Mouse (Mus musculus) heart, postnatal 4 days (tissue): ENCODE measurements around the gene Tmem37. TPM values are rescaled to one million over a fixed set of nuclear protein-coding genes. Genes with fewer than 3 reads are reported as not detected.
A peak's percentile ranks its signal among the peaks of the same experiment; 100 is the strongest.

Source experiments
- DNase-seq: peaks from one replicate; pipeline ENCODE4 v3.0.0; 2021
- total RNA-seq, 2 experiments: library from RNA; stranded (reverse); gene quantifications; 2 replicates each; pipeline ENCODE4 v1.2.3; 2021

Gene Tmem37
- 1 to 10 TPM; 3.6 to 5.5 TPM for total RNA-seq

DNA sequence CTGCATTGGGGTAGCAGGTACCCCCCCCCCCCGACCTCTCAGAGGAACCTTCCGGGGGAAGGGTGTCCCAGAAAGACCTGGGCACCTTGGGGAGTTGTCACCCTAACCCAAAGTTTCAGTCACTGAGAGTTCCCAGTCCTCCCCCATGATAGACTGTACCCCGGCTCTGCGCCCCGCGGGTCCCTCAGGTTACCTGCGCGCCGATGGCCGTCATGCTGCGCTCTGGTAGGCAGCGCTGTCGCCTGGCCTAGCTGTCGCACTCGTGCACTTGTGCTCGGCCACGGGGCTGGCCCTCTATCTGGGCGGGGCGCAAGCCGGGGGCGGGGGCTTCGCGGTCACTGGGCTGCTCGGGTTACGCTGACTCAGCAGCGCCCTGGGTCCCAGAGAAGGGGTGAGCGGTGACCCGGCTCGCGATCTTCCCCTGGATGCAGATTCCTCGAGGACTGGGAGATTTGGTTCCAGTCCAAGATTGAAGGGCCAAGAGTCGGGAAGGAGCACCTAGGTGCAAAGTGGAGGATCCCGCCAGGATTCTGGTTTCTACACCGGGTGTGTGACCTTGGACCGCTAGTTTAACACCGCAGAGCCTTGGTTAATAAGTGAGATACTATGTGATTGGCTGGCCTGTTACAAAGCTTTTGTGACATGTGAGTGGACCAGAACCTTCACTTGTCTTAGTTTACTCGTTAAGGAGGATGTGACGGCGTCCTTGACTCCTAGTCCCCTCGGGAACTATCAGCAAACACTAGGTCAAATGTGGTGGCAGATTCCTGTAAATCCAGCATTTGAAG is at the start of gene Tmem37:
Tmem37 (minus strand) TSS at position 556 of the 788 bp plus-strand sequence.
- DNase-seq, result peak; percentile 81

DNA sequence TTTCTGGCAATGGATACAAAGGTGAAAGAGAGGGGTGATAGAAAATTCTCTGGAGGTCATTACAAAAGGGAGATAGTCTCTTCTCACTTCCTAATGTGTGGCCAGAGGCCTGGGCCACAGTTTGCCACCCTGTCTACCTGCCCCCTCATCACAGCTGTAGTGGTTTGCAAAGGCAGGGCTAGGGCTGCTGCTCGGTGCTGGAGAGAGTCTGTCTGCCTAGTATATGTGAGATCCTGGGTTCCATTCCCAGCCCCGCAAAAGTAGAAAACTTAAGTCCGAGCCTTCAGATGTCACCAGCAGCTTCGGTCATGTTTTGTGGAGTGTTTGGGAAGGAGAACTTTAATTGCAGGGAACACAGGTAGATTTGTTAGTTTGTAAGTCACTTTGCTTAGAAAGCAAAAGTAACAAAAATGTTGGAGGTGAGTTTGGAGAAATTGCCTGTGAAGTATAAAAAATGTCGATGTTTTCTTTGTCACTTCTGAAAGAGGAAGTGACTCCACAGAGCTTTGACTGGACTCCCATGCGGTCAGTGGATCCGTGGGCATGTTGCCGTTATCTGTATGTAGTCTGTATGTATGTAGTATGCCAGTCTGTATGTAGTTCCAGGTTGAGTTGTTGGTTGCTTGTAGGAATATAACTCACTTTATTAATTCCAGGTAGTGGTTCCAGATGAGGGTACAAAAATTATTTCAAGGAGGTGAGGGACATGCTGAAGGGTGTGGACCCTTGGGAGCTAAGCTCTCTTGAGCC is 48.9 kb upstream of the Tmem37 start:
- no peak for DNase-seq

- no peak for DNase-seq
These were observed 48.2 kb upstream of the Tmem37 start for GRCm38 (mm10) chr1:120121930-120122530.

DNA sequence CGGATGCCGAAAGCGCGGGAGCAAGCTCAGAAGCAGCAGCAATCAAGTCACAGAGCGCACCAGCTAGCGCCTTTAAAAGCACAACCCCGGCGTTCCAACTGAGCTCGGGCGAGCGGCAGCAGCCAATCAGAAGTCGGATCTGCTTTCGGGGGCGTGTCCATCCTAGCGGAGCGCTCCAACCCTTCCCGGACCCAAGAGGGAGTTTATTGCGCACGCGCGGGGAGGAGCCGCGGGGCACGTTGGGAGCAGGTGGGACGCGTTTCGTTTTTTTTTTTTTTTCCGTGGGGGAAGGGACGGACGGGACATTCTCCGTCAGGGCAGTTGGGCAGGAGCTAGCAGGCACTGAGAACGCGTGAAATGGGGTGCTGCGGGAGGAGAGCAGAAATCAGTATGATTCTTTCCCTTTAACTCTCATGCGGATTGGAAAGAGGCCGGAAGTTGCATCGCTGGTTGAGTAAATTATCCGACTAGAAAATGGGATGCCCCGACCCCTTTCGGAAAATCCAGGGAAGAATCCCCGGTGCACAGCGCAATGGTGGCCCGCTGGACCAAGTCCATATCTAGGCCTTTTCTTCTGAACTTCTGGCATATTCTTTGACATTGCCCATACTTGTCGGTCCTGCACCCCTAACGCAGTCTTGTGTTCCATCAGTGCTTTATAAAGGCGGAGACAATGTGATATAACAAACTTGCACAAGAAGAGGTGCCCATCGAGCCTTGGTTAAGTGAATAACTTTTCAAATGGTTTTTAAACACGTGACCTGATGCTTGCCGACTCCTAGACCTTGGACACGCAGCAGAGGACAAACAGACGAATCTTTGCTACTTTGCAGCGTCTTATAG is 47.3 kb upstream of the Tmem37 start, which contains the start of the genes Dbi and 3110009E18Rik:
Dbi (minus strand) TSS at position 110 of the 843 bp plus-strand sequence.
3110009E18Rik (plus strand) TSS at position 219 of the 843 bp plus-strand sequence.
- peak; percentile 99 for DNase-seq

DNA sequence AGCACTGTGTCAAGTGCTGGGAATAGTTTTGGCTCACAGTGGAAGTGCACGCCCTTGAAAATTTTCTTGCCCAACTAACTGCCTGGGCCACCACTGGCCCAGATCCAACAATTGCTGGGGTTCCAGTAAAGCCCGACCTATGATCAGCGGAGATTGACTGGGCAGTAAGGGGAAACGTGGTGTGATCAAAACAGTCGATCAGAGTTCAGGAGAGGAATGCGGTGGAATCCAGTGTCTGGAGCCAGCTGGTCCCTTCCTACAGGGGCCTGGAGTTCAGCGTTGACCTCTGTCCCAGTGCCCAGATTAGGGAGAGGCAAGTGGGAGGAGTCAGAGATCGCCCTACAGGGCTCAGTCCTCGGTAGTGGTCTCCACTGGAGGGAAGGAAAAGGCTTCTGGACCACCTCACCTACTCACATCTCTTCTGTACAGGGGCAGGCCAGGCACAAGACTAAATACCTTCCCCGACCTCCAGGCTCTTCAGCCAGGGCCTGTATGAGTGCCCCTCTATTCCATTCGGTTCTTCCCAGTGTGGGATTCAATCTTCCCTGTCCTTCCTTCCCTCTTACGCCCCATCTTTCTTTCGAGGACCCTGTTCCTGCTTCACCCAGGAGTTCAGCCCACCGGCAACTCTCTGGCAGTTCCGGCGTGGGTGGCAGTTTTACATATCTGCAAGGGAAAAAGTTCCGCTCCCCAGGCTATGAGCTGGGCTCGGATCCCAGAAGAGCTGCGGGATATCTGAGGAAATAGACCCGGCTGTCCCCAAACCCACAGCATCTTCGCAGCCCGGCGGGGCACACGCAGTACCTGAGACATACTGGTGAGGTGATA is 46.5 kb upstream of the Tmem37 start:
- DNase-seq, result peak; percentile 63

GRCm38 (mm10) chr1:120119389-120119788 is 45.5 kb upstream of the Tmem37 start:
- DNase-seq, result no peak

- DNase-seq, result no peak
These were observed 45.0 kb upstream of the Tmem37 start for GRCm38 (mm10) chr1:120118854-120119253.

DNA sequence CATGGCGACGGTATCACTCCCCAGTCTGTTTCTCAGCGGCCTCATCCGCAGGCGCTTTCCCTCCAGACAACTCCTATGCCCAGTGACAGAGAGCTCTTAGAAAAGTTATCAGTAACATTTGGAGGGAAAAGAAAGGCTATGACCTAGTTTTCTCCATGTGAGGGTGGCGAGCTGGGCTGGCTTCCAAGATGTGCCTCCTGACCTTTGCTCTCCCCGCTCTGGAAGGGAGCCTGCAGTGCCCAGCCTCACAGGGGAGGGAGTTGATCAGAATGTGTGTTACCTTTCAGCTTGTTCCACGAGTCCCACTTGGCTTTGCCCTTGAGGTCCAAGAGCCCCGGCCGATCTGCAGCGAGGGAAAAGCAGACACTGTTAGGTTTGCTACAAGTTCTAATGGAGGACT is 42.2 kb upstream of the Tmem37 start:
- DNase-seq, result peak; percentile 39

DNA sequence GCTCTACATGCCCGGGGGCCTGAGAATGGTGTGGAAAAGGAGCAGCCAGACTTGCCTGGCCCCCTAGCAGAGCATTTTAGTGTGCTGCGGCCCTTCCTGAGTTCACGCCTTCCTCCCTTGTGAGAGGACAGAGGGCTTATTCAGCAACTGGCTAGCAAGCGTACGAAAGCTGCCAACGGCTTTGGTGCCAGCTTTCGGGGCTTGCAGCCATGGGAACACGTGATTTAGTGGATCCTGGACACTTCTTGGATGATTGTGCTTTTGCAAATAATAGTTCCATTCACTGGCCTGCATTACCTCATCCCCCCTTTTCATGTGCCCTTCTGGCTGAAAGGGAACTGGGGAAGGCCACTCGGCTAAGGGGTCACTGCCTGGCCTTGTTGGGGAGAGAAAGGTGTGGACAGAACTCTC is 41.8 kb upstream of the Tmem37 start:
- DNase-seq, result peak; percentile 69

- DNase-seq, result no peak
These were observed 38.6 kb upstream of the Tmem37 start for GRCm38 (mm10) chr1:120112251-120113187.

DNA sequence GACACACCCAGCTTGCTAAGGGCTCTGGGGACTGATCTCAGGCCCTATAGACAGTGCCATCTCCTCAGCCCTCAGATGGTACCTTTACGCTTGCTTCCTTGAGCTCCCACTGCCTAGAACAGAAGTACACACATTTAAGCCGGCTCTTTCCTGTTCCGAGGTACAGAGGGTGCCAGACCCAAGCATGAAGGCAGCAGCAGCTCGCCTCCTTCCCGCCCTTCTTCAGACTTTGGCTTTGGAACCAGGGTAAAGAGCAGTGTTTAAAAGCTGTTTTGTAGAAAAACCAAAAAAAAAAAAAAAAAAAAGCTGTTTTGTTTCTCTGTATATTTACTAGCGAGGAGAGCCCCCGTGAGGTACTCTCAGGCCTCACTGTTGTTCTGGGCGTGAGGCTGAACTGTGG is 37.9 kb upstream of the Tmem37 start:
- DNase-seq, result no peak

GRCm38 (mm10) chr1:120109741-120110432 is 36.0 kb upstream of the Tmem37 start:
- DNase-seq, result no peak

- DNase-seq, result peak; percentile 21
These were observed 31.7 kb upstream of the Tmem37 start for GRCm38 (mm10) chr1:120105556-120105959.

- DNase-seq, result no peak
These were observed 27.3 kb upstream of the Tmem37 start for GRCm38 (mm10) chr1:120101227-120101609.

DNA sequence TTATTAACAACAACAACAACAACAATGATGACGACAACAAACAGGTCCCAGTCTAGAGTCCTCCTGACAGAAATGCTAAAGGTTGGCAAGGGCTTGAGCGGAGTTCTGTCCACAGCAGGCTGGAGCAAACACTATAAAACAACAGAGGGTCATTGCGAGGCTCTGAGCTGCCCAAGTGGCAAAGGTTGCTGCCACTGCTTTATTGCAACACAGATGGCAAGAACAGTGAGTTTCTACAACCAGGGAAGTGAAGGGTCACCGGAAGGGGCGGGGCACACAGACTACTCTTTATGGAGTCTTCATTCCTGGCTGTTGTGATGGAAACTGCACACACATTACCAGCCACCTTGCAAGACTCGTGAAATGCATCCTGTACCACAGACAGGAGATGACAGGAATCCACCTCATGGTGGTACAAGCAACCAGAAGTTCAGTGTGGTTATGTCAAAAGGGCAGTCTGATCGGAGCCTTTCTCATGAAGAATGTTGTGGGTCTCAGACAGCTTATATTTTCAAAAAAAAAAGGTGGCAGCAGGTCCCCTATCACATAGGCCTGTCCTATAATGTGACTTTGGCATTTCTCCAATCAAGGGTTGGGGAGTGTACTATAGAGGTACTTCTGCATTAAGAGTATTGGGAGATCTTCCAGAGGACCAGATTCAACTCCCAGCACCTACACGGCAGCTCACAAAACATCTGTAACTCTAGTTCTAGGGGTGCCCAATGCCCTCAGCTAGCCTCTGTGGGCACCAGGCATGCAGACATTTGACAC is 26.8 kb upstream of the Tmem37 start:
- DNase-seq, result no peak

- no peak for DNase-seq
These were observed 25.6 kb upstream of the Tmem37 start for GRCm38 (mm10) chr1:120099483-120099882.

GRCm38 (mm10) chr1:120098327-120098726 is 24.5 kb upstream of the Tmem37 start:
- DNase-seq, result peak; percentile 77

DNA sequence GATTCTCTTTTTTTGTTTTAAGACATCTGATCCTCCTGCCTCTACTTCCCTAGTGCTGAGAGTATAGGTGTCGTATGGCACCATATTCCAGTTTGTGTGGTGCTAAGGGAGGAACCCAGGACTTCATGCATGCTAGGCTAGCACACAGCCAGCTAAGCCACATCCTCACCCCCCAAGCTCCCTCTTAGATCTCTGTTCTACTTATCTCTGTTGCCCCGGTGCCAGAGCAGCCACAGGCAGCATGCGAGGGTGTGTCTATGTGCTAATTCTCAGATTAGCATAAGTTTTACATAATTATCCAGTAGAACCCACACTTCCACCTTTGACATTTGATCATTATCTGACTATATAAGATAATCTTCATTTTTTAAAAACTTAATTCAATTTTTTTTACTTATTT is 21.0 kb upstream of the Tmem37 start:
- DNase-seq, result no peak
